Mouse (Mus musculus) adrenal gland, postnatal 4 days (tissue): ENCODE data around the gene Tesk2. TPM values are rescaled to one million over a fixed set of nuclear protein-coding genes. Genes with fewer than 3 reads are reported as not detected.

Source experiments
- DNase-seq, 2 experiments: peaks; one replicate each; pipeline ENCODE4 v3.0.0; 2021 to 2022; ENCODE audit warnings: low spot score in 2 of 2, mixed read lengths in 2 of 2
- total RNA-seq, 2 experiments: library from RNA; stranded (reverse); gene quantifications; 2 replicates each; pipeline ENCODE4 v1.2.3; 2021

The Tesk2 gene
- total RNA-seq, 2 experiments from 2014 or later = 7.0 to 7.4 TPM

- DNase-seq = no peak
Measured at GRCm38 (mm10) chr4:116840841-116841240, 120.1 kb downstream of the Tesk2 start.

- no peak for DNase-seq
Measured at GRCm38 (mm10) chr4:116844324-116844723, 123.6 kb downstream of the Tesk2 start.

- DNase-seq = no peak
Measured at GRCm38 (mm10) chr4:116849901-116850300, 129.2 kb downstream of the Tesk2 start.

GRCm38 (mm10) chr4:116854286-116854685 is 133.5 kb downstream of the Tesk2 start:
- DNase-seq = no peak

Other genes with a start within 250 kb of the Tesk2 start
- gene Ipp, start 213.4 kb upstream of the Tesk2 start, total RNA-seq = 10 to 100 TPM; 20.7 to 21.0 TPM
- 10 to 100 TPM; 17.8 to 18.4 TPM for gene Tmem69, start 165.0 kb upstream of the Tesk2 start, total RNA-seq
- 10 to 100 TPM; 68.3 to 77.2 TPM for gene Gpbp1l1, start 163.3 kb upstream of the Tesk2 start, total RNA-seq
- gene Ccdc17, start 124.3 kb upstream of the Tesk2 start, total RNA-seq = 10 to 100 TPM; 14.4 to 16.1 TPM
- 10 to 100 TPM; 71.2 to 80.6 TPM for gene Nasp, start 93.0 kb upstream of the Tesk2 start, total RNA-seq
- 100 to 1,000 TPM; 756 to 759 TPM for gene Akr1a1, start 69.3 kb upstream of the Tesk2 start, total RNA-seq
- gene Prdx1, start 35.4 kb upstream of the Tesk2 start, total RNA-seq = 100 to 1,000 TPM; 471 to 527 TPM
- 10 to 100 TPM; 26.7 to 27.1 TPM for gene Mmachc, start 12.5 kb upstream of the Tesk2 start, total RNA-seq
- 10 to 100 TPM; 22.3 to 22.6 TPM for gene Ccdc163, start 12.4 kb upstream of the Tesk2 start, total RNA-seq
- gene Toe1, start 86.7 kb downstream of the Tesk2 start, total RNA-seq = 10 to 100 TPM; 25.1 to 28.3 TPM
- gene Mutyh, start 86.8 kb downstream of the Tesk2 start, total RNA-seq = 10 to 100 TPM; 10.0 to 10.4 TPM
- gene Hpdl, start 100.8 kb downstream of the Tesk2 start, total RNA-seq = 1 to 10 TPM; 2.4 to 2.8 TPM
- 1 to 10 TPM; 5.6 to 6.5 TPM for gene Zswim5, start 156.4 kb downstream of the Tesk2 start, total RNA-seq